Mouse (Mus musculus) stomach, embryonic 14.5 days (tissue): ENCODE measurements around the gene Gm28048. TPM values are rescaled to one million over a fixed set of nuclear protein-coding genes. Genes with fewer than 3 reads are reported as not detected.

Source experiments
- ATAC-seq: fragments of 200-750 bp; cut with Nextera tagmentation; 2 replicates; pipeline ENCODE4 v1.8.0; 2017; ENCODE audit warnings: low read depth, moderate TSS enrichment; ENCODE audit not compliant: insufficient number of reproducible peaks, insufficient read depth, low FRiP score
- H3K27ac ChIP-seq: fragments of 300-500 bp; sonication (generic); 2 replicates; pipeline ENCODE4 v1.5.1; 2014; ENCODE audit warnings: mild to moderate bottlenecking, low read length, moderate library complexity, mixed read lengths
- H3K27me3 ChIP-seq: fragments of 300-500 bp; sonication (generic); 2 replicates; pipeline ENCODE4 v1.6.1; 2014; ENCODE audit warnings: low read length, control low read depth, mixed read lengths; ENCODE audit not compliant: control insufficient read depth, insufficient read depth
- H3K36me3 ChIP-seq: fragments of 300-500 bp; sonication (generic); 2 replicates; pipeline ENCODE4 v1.6.1; 2014; ENCODE audit warnings: mild to moderate bottlenecking, control low read depth, low read length, moderate library complexity, mixed read lengths; ENCODE audit not compliant: control insufficient read depth, insufficient read depth
- H3K4me1 ChIP-seq: fragments of 300-500 bp; sonication (generic); 2 replicates; pipeline ENCODE4 v1.6.1; 2014; ENCODE audit warnings: low read length, control low read depth, mixed read lengths; ENCODE audit not compliant: control insufficient read depth, insufficient read depth
- H3K4me2 ChIP-seq: fragments of 300-500 bp; sonication (generic); replicated peaks from 2 replicates; pipeline ENCODE4 v1.6.1; 2014; ENCODE audit warnings: low read depth, low read length, control low read depth
- H3K4me3 ChIP-seq: fragments of 300-500 bp; sonication (generic); 2 replicates; pipeline ENCODE4 v1.5.1; 2014; ENCODE audit warnings: low read depth, low read length, control low read depth
- H3K9ac ChIP-seq: fragments of 300-500 bp; sonication (generic); replicated peaks from 2 replicates; pipeline ENCODE4 v1.6.1; 2014; ENCODE audit warnings: low read depth, mild to moderate bottlenecking, control low read depth, low read length, moderate library complexity, mixed read lengths
- H3K9me3 ChIP-seq: fragments of 300-500 bp; sonication (generic); 2 replicates; pipeline ENCODE4 v1.6.1; 2016; ENCODE audit warnings: low read depth, low read length, control low read depth; ENCODE audit not compliant: control insufficient read depth
- WGBS: fragments of 180-500 bp; shearing (Covaris S2); extraction: QIAGEN DNeasy Blood & Tissue Kit; methylation state at CpG from one replicate; pipeline ENCODE4 v1.1.7; 2014; 5-methylcytosine and 5-hydroxymethylcytosine counted together
- polyA plus RNA-seq: library from polyadenylated mRNA; unstranded; fragments of >200 nt; fragmentation: Nextera tagmentation; extraction: Ambion mirVana; gene quantifications from 2 replicates; pipeline ENCODE4 v1.2.1, GENCODE M21; 2014

Gene Gm28048
- polyA plus RNA-seq, 1 experiment from 2014 or later: 9.2 TPM

DNA sequence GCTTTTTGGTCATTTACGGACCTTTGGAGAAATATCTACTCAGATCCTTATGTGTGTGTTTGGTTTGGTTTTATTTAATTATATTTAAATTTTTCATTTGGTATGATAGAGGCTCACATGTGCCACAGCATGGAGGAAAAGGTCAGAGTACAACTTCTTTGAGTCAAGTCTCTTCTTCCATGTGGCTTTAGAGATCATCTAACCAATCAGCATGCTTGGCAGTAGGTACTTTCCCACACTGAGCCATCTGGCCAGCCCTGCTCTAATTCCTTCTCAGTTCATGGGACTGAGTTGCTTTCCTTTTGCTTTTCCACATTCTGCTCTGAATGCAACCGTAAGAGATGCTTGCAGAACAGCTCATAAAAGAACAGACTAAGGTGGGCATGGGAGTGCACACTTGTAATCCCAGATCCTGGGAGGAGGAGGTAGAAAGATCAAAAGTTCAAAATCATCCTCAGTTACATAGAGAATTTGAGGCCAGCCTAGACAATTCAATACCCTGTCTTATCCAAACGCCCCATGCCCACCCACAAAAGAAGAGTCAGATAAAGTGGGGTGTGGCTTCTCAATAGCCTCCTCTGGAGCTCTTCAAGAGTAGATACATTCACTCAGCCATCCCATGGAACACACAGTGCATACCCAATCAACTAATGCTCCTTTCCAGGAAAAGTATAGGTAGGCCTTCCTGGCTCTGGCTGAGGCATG lies 188.6 kb downstream of the Gm28048 start:
- Histone ChIP-seq H3K4me3 (no peak overlapping the region), H3K4me1 (no peaks in the 10 kb centered on the region), H3K9ac (no peak overlapping the region), H3K36me3 (no peaks in the 10 kb centered on the region), H3K9me3 (no peaks in the 10 kb centered on the region), H3K27ac (no peak overlapping the region), H3K4me2 (no peak overlapping the region), H3K27me3 (no peaks in the 10 kb centered on the region)
- whole genome bisulfite sequencing: 84% methylated on average over 3 of the region's 3 CpGs
- ATAC-seq: no peak; the same call in 1 of the 2 replicates

DNA sequence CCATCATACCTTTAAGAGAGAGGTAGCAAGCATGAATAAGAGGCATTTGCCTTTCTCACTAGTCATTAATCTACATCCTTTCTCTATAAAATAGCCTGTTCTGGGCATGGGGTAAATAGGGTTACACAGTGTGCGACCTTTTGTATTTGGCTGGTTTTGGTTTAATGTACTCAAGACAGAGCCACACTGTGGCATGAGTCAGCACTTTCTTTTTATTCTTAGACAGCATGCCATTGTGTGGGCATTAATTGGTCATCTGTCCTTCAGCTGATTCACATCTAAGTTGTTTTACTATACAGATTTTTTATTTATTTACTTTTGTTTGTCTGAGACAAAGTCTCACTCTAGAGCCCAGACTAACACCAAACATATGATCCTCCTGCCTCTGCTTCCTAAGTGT lies 189.7 kb downstream of the Gm28048 start:
- Histone ChIP-seq H3K4me1 (no peaks in the 10 kb centered on the region), H3K4me3 (no peak overlapping the region), H3K36me3 (no peaks in the 10 kb centered on the region), H3K9ac (no peak overlapping the region), H3K27ac (no peak overlapping the region), H3K27me3 (no peaks in the 10 kb centered on the region), H3K9me3 (no peaks in the 10 kb centered on the region), H3K4me2 (no peak overlapping the region)
- 90% methylated on average over 1 of the region's 1 CpGs for WGBS
- no peak for ATAC-seq

DNA sequence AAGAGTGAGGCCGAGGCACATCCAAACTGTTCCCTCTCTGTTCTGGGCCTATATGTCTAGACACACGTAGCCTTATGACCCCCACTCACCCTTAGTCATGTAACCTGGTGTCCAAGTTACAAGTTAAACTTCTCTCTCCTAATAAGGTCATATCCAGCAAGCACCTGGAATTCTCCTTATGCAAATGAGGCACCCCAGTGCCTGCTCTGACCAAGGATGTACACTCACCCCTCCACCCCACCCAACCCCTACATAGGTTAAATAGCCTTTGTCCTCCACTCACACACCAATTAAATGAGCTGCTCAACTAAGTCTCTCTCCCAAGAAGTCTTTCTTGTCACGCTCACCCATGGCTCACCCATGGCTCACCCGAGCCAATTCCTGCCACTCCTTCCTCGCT lies 190.2 kb downstream of the Gm28048 start:
- Histone ChIP-seq H3K27ac (no peak overlapping the region), H3K4me2 (no peak overlapping the region), H3K27me3 (no peaks in the 10 kb centered on the region), H3K36me3 (no peaks in the 10 kb centered on the region), H3K9me3 (no peaks in the 10 kb centered on the region), H3K4me3 (no peak overlapping the region), H3K9ac (no peak overlapping the region), H3K4me1 (no peaks in the 10 kb centered on the region)
- 86% methylated on average over 5 of the region's 5 CpGs for WGBS
- ATAC-seq: no peak

DNA sequence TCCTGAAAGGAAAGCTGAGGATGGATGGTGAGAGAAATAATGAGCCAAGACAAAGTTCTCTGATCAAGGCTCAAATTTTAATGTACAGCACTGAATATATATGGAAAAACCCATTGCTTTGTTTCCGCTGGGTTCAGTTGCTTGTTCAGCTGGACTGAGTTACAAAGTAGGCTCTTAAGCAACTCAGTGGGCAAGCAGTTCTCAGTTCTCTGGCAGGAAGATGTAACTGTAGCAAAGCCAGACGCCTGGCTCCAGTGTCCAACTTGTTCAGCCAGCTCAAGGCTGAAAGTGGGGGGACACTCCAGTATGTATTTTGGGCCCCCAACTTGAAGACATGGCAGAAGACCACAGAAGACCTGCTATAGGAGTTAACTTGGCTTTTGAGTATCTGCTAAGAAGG lies 194.1 kb downstream of the Gm28048 start:
- Histone ChIP-seq H3K36me3 (no peaks in the 10 kb centered on the region), H3K27me3 (no peaks in the 10 kb centered on the region), H3K9me3 (no peaks in the 10 kb centered on the region), H3K4me1 (no peaks in the 10 kb centered on the region), H3K27ac (no peak overlapping the region), H3K9ac (no peak overlapping the region), H3K4me2 (no peak overlapping the region), H3K4me3 (no peak overlapping the region)
- WGBS: 93% methylated on average over 2 of the region's 2 CpGs
- no peak for ATAC-seq

Other genes with a start within 250 kb of the Gm28048 start
- gene B3gnt2, start 121.1 kb downstream of the Gm28048 start, polyA plus RNA-seq: 12.8 and 16.7 TPM in 2 replicates
- 1.9 and 2.2 TPM in 2 replicates for gene Zrsr1, start 10.1 kb downstream of the Gm28048 start, polyA plus RNA-seq
- gene Commd1, start 292 bp upstream of the Gm28048 start, polyA plus RNA-seq: 414 and 444 TPM in 2 replicates
- 288 TPM in 2 replicates for gene Cct4, start 8.4 kb upstream of the Gm28048 start, polyA plus RNA-seq
- 12.1 TPM in 2 replicates for gene Fam161a, start 25.4 kb upstream of the Gm28048 start, polyA plus RNA-seq